Mouse (Mus musculus) A20 (cell line): ENCODE measurements around the gene Chrm4.

Experiments used
- DNase-seq: peaks from one replicate; pipeline ENCODE4 v3.0.0-alpha.2; 2011; ENCODE audit warnings: low read depth, low spot score

The Chrm4 gene

DNA sequence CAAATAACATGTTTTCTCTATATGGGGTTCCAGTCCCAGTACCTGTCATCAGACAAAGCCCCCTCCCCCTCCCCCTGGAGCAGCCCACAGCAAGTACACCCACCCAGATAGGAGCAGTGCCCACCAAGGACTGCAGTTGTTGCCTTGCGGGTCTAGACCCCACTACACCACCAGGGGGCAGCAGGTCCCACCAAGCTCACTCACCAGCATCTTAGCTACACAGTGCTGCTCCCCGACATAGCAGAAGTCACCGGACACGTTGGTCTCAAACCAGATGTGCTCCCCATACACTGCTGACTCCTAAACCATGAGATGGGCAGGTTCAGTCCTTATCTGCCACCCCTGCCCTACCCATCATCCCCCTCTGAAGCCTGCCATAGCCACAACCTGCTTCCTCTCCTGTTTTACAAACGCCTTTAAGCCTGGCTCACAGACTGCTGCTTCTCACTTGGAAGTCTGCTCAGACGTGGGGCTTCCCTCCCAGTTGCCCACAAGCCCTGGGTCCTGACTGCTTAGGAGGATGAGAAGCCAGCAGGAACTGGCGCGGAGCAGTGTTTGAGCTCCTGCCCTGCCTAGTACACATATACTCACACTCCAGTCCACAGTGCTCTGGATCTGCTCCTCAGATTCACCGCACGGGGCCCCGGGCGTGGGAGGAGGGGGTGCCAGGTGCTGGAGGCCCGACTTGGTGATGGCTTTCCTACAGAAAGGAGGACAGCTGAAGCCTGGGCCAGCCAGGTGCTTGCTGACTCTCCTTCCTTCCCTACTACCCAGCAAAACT is 17.3 kb downstream of the Chrm4 start:
- DNase-seq: peak; percentile 81

DNA sequence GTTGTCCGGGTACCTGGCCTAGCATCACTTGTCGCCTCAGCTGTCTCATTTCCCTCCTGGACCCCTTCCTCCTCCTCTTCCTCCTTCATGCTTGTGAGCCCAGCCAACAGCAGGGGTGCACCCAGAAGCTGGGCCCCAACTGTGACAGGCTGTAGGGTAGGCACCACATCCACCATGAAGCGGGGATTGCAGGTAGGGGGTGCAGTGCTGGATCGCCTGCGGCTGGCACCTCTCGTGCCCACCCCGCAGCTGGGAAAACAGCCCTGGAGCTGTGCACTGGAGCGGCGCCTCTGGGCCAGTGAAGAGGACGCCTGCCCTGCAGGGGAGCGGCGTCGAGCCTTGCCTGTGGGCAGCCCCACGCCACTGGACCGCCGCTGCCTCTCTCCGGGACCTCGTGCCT is 18.4 kb downstream of the Chrm4 start, which contains the start of gene Gm9821:
Gene Gm9821 (plus strand): TSS at position 221 of the 400 bp plus-strand sequence.
- no peak for DNase-seq

DNA sequence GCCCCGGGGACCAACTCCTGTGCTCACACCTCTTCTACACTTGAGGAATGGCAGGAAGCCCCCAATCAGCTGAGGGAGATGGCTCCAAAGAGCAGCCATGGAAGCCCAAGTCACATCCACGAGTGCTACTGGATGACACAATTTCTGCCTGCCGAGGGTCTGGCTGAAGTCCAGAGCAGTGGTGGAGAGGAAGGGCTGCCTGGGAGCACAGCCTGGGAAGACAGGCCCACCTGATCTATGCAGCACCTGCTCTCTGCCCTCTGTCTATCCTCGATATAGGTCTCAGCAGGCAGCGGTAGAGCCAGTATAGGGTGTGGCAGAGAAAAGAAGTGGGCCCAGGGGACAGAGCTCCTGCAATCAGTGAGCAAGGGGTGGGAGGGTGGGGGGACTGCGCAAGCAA is 19.8 kb downstream of the Chrm4 start:
- DNase-seq: peak; percentile 70

GRCm38 (mm10) chr2:91947397-91948150 is 20.5 kb downstream of the Chrm4 start:
- DNase-seq: peak; percentile 74

GRCm38 (mm10) chr2:91948151-91948509 is 21.1 kb downstream of the Chrm4 start:
- no peak for DNase-seq

DNA sequence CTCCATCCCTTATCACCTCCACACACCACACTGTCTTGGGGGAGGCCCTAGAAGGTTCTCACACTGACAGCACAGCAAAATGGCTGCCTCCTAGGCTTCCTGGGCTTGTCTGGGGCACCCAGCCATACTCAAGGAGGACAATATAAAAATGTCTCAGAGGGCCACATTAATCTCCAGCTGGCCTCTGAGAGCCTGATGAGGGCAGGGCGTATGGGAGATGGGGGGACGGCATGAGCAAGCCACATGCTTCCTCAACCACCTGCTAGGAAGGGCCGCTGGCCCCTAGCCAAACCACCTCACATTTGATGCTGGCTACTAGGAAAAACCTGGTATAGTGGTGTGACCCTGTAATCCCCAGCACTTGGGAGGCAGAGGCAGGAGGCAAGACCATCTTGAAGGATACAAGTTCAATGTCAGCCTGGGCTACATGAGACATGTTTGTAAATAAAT is 21.8 kb downstream of the Chrm4 start:
- DNase-seq: peak; percentile 67

GRCm38 (mm10) chr2:91949411-91950274 is 22.6 kb downstream of the Chrm4 start:
- DNase-seq: peak; percentile 65

- peak; percentile 89 for DNase-seq
These were observed 23.4 kb downstream of the Chrm4 start for GRCm38 (mm10) chr2:91950275-91951085.

DNA sequence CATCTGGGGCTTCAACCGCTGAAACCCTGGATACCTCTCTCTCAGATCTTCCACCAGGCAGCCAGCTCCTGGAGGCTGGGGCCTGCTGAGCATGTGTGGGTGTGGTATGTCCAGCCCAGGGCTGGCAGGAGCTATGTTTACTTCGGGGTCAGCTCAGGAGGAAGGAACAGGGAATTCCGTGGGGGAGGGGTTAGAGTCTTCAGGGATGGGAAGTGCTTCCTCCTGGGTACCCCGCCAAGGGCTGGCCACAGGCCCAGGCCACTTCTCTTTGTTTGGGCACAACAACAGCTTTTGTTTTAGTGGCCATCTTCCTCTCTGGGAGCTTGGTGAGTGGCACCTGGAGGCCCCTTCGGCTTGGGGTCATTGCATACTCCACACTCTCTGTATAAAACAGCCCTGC is 26.8 kb downstream of the Chrm4 start:
- no peak for DNase-seq

GRCm38 (mm10) chr2:91955121-91955591 is 28.1 kb downstream of the Chrm4 start:
- DNase-seq: no peak

- DNase-seq: no peak
These were observed 28.8 kb downstream of the Chrm4 start for GRCm38 (mm10) chr2:91955875-91956274.

DNA sequence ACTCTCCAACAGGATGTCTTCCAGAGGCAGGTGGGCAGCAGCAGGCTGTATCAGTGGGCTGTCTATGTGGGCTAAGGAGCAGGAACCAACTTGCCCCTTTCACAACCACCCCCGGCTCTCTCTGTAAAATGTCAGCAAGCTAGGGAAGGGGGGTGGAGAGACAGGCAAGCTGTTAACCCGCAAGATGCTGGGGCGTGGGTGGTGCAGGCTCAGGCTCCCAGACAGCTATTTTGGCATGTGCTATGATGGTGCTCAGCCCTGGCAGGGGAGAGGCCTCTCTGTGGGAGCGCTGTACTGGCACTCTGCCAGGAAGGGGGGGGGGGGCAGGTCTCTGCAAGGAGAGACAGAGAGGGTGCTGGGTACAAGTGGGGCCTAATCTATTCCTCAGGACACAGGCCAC is 30.0 kb downstream of the Chrm4 start:
- DNase-seq: peak; percentile 36

DNA sequence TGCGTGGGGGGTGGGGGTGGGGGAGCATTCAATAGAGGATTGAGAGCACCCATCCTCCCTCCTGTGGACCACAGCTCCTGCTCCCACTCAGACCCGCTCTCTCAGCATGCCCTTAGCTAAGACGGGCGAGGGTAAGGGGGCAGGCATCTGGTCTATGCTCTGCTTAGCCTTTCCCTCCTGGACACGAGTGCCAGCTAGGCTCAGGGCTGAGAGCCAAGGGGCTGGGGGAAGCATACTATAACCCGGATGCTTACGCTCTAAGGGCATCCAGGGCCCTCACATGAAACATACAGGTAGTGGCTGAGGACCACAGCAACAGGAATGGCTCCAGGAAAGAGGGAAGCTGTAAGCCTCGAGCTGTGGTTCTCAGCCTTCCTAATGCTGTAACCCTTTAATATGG is 31.0 kb downstream of the Chrm4 start:
- no peak for DNase-seq

GRCm38 (mm10) chr2:91958701-91959457 is 31.8 kb downstream of the Chrm4 start:
- DNase-seq: peak; percentile 46

GRCm38 (mm10) chr2:91959544-91960410 is 32.7 kb downstream of the Chrm4 start:
- no peak for DNase-seq

GRCm38 (mm10) chr2:91960459-91960858 is 33.4 kb downstream of the Chrm4 start:
- DNase-seq: no peak

- DNase-seq: peak; percentile 73
These were observed 35.1 kb downstream of the Chrm4 start for GRCm38 (mm10) chr2:91961901-91962761.

- DNase-seq: peak; percentile 64
These were observed 35.9 kb downstream of the Chrm4 start for GRCm38 (mm10) chr2:91962864-91963401.
